Mouse (Mus musculus) thymus, adult 2 months (tissue): ENCODE data around the gene Adam8.

Source experiments
- CTCF ChIP-seq: fragments of 200-500 bp; IDR thresholded peaks from 2 replicates; pipeline ENCODE4 v1.5.1; 2012; ENCODE audit warnings: mild to moderate bottlenecking, control low read depth, low read length, moderate library complexity, borderline replicate concordance; ENCODE audit not compliant: control insufficient read depth, poor library complexity, insufficient read depth; ENCODE audit errors: extremely low read depth
- POLR2A ChIP-seq: fragments of 200-500 bp; IDR thresholded peaks from 2 replicates; pipeline ENCODE4 v1.6.1; 2012; ENCODE audit warnings: mild to moderate bottlenecking, low read length, control low read depth, moderate library complexity; ENCODE audit not compliant: control insufficient read depth, poor library complexity, insufficient read depth; ENCODE audit errors: extremely low read depth

GRCm38 (mm10) chr7:139993532-139993931 lies 1.2 kb upstream of the Adam8 start:
- TF ChIP-seq CTCF (no peak), POLR2A (no peak)
